Mouse (Mus musculus): ENCODE data around the gene Rasa1. TPM values are rescaled to one million over a fixed set of nuclear protein-coding genes. Genes with fewer than 3 reads are reported as not detected.

The Rasa1 gene
- total RNA-seq (2023): 10 to 100 TPM; 32.5 to 33.0 TPM

GRCm38 (mm10) chr13:85288843-85289713 is at the start of gene Rasa1:
TSS of gene Rasa1 (minus strand) at chr13:85289130.

DNA sequence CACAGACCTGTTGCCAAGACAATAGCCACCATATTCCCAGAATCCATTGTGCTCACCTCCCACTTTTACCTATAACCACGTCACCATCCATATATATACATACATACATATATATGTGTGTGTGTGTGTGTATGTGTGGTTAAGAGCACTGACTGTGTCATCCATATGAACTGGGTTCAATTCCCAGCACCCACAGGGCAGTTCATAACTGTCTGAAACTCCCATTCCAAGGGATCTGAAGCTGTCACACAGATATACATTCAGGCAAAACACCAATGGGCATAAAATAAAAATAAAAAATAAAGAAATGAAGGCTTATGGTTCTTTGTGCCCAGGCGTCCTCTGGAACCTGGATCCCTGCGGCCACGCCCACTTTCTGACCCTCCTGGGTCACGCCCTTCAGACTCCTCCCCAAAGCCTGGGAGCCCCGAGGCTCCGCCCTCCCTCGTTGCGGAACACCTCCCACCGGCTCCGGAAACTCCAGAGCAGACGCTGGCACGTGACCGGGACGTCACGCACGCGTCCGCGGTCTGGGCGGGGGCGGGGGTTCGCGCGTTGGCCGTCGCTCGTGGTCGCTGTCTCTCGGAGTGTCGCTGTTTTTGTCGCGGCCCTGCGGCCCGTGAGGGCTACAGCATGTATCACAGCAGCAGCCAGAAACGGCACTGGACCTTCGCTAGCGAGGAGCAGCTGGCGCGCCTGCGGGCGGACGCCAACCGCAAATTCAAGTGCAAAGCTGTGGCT is 99.9 kb downstream of the Rasa1 start, which contains the start of gene Ccnh:
Ccnh (plus strand) TSS at position 506 of the 741 bp plus-strand sequence.

Other genes with a start within 250 kb of the Rasa1 start
- 10 to 100 TPM; 14.5 to 15.1 TPM for gene Ccnh, start 99.7 kb downstream of the Rasa1 start, total RNA-seq (2023)

Data from neutrophil, adult 59 days (primary cell).